Mouse (Mus musculus) embryonic fibroblast, embryonic 13.5 days (primary cell): Measurements from ENCODE around the gene Tab1.

Experiments used
- CTCF ChIP-seq: IDR thresholded peaks from 2 replicates; pipeline ENCODE4 v1.5.1; 2011; ENCODE audit warnings: mild to moderate bottlenecking, control low read depth, low read length, moderate library complexity, borderline replicate concordance; ENCODE audit not compliant: insufficient read depth
- POLR2A ChIP-seq: IDR thresholded peaks from 2 replicates; pipeline ENCODE4 v1.6.1; 2011; ENCODE audit warnings: low read depth, mild to moderate bottlenecking, control low read depth, low read length, moderate library complexity

DNA sequence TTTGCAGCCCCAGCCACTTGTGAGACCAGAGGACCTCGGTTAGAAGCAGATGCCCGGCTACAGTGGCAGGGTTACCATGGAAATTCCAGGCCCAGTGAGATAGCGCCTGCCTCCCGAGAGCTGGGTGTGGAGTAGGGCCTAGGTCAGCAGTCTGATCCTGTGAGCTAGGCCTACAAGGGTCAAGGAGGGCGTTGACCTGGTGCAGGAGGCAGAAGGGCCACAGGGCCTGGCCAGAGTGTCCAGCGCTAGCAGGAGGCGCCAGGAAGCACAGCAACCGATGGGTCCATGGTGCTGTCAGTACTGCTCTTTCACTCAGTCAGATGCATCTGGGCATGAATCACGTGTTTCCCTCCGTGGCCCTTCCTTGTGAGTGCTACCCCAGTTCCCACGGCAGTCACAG, 20.8 kb downstream of the Tab1 start:
- no peak for TF ChIP-seq CTCF
- no peak for TF ChIP-seq POLR2A
